Mouse (Mus musculus): ENCODE data around the gene Pacsin2.

GRCm38 (mm10) chr15:83423589-83424384 lies 40.6 kb downstream of the Pacsin2 start:
- TF ChIP-seq CTCF (IDR thresholded peaks at IDR 0.05; ENCODE audit: borderline replicate concordance, control insufficient read depth, extremely low read depth, insufficient read depth, low read length, poor library complexity) (no peak), POLR2A (IDR thresholded peaks at IDR 0.05; ENCODE audit: control insufficient read depth, extremely low read depth, insufficient read depth, low read length, poor library complexity) (no peak)

Measured in thymus, adult 2 months (tissue).